Mouse (Mus musculus): ENCODE data around the gene Akain1.
A peak's percentile ranks its signal among the peaks of the same experiment; 100 is the strongest.

Gene Akain1

GRCm38 (mm10) chr17:69479261-69479660 lies 40.1 kb downstream of the Akain1 start:
- no peak for DNase-seq (ENCODE audit: low spot score in 2 of 2)

DNA sequence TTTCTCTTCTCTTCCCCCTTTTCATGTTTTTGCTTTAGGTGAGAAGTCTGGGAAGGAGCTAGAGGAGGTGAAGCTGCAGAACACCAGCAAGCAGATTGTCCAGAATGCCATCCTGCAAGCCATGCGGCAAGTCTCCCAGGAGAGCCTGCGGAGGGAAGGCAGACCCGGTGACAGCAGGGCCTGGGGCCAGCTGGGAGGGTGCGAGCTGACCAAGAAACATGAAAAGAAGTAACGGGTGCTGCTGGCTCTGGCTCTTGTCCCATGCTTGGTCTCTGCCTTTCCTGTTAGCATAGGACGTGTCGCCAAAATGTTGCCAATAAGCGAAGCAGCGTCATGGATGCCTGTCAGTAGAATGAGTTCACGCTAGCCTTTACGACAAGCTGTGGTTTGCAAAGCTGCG lies 48.0 kb downstream of the Akain1 start:
- no peak for DNase-seq (ENCODE audit: low spot score in 2 of 2)

GRCm38 (mm10) chr17:69487884-69488283 lies 48.8 kb downstream of the Akain1 start:
- no peak for DNase-seq (ENCODE audit: low spot score in 2 of 2)

DNA sequence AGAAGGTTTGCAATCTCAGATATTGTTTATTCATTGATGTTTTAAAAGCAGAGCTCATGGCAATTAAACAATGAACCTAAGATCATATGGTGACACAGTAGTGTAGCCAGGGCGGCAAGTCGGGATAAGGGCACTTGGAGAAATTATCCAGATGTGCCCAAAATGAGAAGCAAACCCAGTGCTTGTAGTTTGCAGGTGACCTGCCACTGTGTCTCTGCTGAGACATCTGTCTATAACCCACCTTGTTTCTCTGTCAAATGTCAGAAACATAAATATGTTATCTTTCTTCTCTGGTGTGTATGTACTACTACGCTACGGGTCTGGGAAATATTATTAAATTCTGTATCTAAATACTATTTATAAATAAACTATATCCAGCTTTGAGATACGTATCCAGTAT lies 49.7 kb downstream of the Akain1 start:
- DNase-seq (ENCODE audit: low spot score in 2 of 2), result no peak

- DNase-seq (ENCODE audit: low spot score in 2 of 2), result no peak
Measured at GRCm38 (mm10) chr17:69492368-69492767, 53.2 kb downstream of the Akain1 start.

DNA sequence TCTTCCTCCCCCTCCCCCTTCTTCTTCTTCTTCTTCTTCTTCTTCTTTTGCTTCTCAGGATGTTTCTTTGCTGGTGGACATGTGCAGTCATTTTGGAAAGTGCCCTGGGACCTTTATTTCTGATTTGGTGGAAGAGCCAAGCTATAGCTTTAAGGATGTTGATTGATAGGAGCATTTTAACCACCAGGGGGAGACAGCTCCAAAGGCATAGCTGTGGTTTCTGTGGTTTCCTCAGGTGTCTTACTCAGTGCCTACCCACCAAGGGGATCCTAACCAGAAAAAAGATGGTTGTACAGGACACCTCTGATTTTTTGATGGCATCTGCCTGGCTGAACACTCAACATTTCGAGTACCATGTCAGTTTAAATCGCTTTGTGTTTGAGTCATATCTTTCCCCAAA lies 56.4 kb downstream of the Akain1 start:
- no peak for DNase-seq (ENCODE audit: low spot score in 2 of 2)

DNA sequence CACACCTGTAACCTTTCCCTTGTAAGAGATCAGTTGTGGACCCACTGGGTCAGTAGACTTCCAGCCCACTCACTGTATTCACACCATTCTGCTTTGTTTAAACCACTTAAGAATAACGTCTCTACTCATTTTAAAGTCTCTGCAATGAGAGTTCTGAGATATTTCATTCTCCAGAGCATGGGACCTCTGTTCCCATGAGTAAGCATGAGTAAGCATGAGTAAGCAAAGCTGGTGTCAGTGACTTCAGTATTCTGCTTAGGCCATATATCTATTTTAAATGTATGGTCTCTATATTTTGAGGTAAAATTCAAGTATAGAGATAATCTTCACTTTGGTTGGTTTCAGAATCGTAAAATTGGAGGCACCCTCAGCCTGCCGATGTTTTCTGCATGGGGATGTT lies 57.0 kb downstream of the Akain1 start:
- DNase-seq (ENCODE audit: low spot score in 2 of 2), result no peak

GRCm38 (mm10) chr17:69497315-69497714 lies 58.2 kb downstream of the Akain1 start:
- no peak for DNase-seq (ENCODE audit: low spot score in 2 of 2)

- DNase-seq (ENCODE audit: low spot score in 2 of 2), result no peak
Measured at GRCm38 (mm10) chr17:69498913-69499312, 59.8 kb downstream of the Akain1 start.

DNA sequence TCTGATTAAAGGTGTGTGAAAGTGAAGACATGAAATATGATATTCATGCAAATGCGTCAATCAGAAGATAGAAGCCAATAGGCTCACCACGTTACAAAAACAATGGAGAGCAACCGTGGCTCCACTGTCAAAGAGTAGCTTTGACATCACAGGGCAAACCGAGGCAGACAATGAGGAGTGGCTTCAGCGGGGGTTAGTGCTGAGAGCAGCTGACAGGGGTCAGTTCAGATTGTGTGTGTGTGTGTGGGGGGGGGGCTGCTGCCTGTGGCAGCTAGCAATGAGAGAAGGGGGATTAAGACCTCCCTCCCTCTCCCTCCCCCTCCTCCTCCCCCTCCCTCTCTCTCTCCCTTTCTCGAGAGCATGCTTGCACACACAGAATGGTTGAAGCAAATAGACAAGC lies 60.3 kb downstream of the Akain1 start:
- no peak for DNase-seq (ENCODE audit: low spot score in 2 of 2)

- DNase-seq (ENCODE audit: low spot score in 2 of 2), result peak in 1 of 2 experiments; percentile 14
Measured at GRCm38 (mm10) chr17:69506070-69506469, 66.9 kb downstream of the Akain1 start.

GRCm38 (mm10) chr17:69516344-69516907 lies 77.3 kb downstream of the Akain1 start:
- DNase-seq (ENCODE audit: low spot score in 2 of 2), result no peak

DNA sequence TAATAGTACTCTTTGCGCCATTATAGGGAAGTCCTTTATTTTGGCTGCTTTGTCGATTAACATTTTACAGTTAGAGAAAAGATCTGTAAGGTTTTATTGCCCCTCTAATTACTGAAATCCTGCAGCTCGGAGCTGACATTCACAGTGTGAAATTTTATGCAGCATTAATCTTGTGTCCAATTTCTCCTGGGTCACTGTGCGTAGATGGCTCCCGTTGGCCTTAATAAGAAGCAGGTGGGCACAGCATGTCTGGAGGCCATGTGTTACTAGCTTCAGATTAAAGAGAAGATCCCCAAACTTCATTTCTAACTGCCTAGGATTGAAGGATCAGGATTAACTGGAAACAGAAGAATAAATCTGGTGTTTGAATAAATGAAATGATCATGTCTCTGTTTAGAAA lies 92.3 kb downstream of the Akain1 start:
- DNase-seq (ENCODE audit: low spot score in 2 of 2), result no peak

Data from cerebellum, postnatal 4 days (tissue).